Mouse (Mus musculus) G1E (cell line): Measurements from ENCODE around the gene Tubg2.

Experiments
- CTCF ChIP-seq: IDR thresholded peaks from 2 replicates; pipeline ENCODE4 v1.5.1; 2012; ENCODE audit warnings: low read depth, low read length, inconsistent platforms, mixed read lengths
- GATA1 ChIP-seq: IDR thresholded peaks from 2 replicates; pipeline ENCODE4 v1.6.1; 2012; ENCODE audit warnings: borderline replicate concordance, low read length, inconsistent platforms, mixed read lengths
- GATA2 ChIP-seq: IDR thresholded peaks from 2 replicates; pipeline ENCODE4 v1.6.1; 2012; ENCODE audit warnings: low read depth, low read length, inconsistent platforms, borderline replicate concordance
- POLR2AphosphoS5 ChIP-seq: IDR thresholded peaks from 2 replicates; pipeline ENCODE4 v1.6.1; 2012; ENCODE audit warnings: low read depth, low read length, inconsistent platforms; ENCODE audit not compliant: insufficient replicate concordance
- TAL1 ChIP-seq: conservative IDR thresholded peaks from 2 replicates; pipeline ENCODE4 v1.6.1; 2012; ENCODE audit warnings: low read depth, low read length, inconsistent platforms, mixed read lengths

- no peak for TF ChIP-seq CTCF
- no peak for TF ChIP-seq GATA1
- TF ChIP-seq POLR2AphosphoS5 = no peak
- TF ChIP-seq GATA2 = no peak
- TF ChIP-seq TAL1 = no peak
Measured at GRCm38 (mm10) chr11:101190913-101191907, 35.5 kb downstream of the Tubg2 start.
